Mouse (Mus musculus) megakaryocyte, embryonic 14.5 days (primary cell): ENCODE results near the gene Cd19.

Experiments
- FLI1 ChIP-seq: IDR thresholded peaks from 2 replicates; pipeline ENCODE4 v1.6.1; 2012; ENCODE audit warnings: low read length, inconsistent platforms, mixed read lengths
- GATA1 ChIP-seq: IDR thresholded peaks from 3 replicates; pipeline ENCODE4 v1.6.1; 2012; ENCODE audit warnings: mixed read lengths, low read length, inconsistent platforms, borderline replicate concordance

GRCm38 (mm10) chr7:126458225-126458624 is 43.5 kb upstream of the Cd19 start:
- TF ChIP-seq GATA1, result no peak
- no peak for TF ChIP-seq FLI1
